Mouse (Mus musculus): ENCODE results near the gene Tat.
A peak's percentile ranks its signal among the peaks of the same experiment; 100 is the strongest.

The Tat gene

DNA sequence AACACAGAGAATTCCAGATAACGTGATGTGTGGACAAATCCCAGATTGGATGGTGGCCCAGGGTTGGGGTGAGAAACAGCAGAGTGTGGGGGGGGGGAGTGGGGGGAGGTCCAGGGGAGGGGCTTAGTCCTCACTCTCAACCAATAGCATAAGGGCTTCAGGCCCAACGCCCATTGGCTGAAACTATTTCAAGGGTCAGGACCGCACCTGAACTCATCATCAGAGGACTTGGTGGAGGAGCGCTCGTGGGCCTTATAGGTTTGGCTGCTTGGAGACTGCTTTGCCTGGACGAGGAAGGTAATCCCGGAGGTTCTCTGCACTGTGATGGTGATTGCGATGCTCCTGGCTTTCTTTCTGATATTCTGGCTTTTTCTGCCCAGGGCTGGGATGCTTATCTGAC, at the start of gene Tat:
TSS of gene Tat (plus strand) at position 214 of the 400 bp plus-strand sequence.
- DNase-seq (ENCODE audit: low read depth, low spot score), result no peak

DNA sequence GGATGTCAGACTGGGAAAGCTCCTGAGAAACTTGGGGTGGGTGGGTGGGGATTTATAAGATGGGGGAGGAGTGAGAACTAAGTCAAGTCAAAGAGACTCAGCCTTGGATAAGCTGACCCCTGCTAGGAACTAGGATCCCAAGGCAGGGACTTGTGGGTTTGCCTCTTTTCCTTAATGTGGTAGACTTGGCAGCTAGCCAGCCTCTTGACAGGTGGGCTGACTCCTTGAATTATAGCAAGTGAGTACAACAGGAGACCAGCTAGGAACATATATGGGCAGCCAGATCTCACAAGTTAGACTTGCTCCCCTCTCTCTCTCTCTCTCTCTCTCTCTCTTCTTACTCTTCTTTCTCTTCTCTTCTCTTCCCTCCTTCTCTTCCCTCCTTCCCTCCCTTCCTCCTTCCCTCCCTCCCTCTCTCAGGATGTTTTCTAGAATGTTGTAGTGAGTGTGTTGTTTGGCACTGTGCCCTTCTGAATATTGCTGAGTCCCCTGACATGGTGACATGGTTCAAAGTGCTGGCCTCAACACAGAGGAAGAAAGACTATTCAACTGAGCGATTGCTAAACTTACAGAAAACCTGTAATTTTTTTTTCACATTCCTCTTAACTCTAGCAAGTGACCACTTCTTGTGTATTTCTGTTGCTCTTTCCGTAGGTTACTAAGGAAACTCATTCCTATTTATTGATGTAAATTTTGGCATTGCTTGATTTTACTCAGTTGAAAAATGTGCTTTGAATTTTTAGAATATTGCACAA, 48.5 kb upstream of the Tat start:
- DNase-seq (ENCODE audit: low read depth, low spot score), result no peak

DNA sequence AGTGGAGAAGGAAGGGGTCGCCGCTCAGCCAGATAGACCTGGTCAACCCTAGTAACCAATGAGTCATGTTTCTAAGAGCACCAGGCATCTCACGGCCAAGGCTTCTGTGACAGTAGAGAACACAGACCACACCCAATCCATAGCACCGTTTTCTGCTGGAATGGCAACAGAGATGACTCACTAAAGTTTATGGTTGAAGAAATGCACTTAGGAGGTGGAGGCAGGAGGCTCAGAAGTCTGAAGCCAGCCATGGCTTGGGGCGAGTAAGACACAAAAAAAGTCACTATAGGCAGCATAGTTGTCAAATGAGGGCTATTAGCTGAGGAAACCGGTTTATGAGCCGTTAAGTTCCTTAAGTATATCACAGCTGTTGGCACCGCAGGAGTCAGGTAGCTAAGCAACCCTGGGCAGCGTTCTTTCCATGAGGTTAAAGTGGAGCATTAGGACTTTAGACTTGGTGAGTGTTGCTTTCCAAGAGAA, 45.0 kb upstream of the Tat start:
- no peak for DNase-seq (ENCODE audit: low read depth, low spot score)

GRCm38 (mm10) chr8:109945694-109946093, 44.5 kb upstream of the Tat start:
- DNase-seq (ENCODE audit: low read depth, low spot score), result no peak

DNA sequence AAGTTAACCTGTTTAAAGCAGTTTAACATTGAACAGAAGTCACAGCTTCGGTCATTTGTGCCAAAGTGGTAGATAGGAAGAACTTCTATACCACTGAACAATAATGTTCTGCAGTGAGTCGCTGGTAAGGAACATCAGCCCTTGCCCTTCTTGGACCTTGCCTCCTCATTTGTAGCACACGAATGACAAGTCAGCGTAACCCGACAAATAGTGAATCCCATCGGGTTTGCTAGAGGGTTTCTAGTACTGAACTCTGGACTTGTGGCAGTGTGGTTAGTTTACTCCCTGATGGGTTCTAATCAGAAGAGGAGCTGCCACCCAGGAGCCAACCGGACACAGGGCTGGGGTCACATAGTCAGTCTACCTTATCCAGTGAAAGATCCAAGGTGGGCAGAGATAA, 44.0 kb upstream of the Tat start:
- no peak for DNase-seq (ENCODE audit: low read depth, low spot score)

DNA sequence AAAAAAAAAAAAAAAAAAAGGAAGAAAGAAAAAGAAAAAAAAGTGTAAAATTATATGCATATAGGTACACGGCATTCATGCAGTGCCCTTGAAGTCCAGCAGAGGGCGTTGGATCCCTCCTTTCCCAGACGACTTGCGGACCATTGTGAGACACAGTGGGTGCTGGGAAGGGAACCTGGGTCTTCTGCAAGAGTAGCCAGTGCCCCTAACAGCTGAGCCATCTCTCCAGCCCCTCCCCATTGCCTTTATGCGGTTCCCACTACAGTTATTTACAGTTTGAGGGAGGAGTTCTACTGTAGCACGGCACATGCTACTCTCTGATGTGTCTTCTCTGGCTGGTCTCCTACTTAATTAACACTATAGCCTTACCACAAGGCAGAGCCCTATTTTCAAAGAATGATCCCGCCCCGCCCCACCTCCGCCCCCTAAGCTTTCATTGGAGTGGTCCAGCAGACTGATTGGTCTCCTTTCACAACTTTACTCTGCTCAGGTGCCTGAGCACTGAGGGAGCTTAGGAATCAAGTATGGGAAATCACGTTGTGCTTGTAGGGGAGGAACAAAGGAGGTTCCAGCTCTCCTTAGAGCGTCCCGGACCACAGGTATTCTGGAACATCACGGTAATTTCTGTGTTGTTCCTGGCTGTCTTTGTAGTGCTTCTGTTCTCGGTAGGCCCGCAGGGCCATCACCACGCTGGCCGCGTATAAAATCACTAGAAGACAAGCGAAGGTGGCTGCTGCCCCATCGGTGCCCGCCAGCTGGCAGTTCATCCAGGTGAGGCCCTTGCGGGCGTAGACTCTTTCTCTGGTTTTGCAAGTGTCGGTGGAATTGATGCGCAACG, 42.6 kb upstream of the Tat start:
- DNase-seq (ENCODE audit: low read depth, low spot score), result no peak

- no peak for DNase-seq (ENCODE audit: low read depth, low spot score)
Observed at GRCm38 (mm10) chr8:109948285-109948564, 42.0 kb upstream of the Tat start.

DNA sequence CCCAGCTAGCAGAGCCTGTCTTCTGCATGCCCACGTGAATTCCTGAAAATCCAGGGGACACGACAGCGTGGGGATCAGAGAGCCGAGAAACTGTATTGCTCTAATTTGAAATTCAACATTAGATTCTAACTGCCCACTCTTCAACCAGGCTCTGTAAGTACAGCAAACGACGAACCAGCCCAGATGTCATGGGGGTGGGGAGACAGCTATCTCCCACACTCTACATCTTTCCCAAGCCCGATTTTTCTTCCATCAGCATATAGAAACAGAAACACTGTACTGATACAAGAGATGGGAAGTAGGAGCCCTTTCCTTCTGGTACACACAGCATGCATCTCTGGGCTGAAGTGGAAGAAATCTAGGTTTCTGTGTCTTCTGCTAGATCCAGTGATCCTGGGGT, 38.1 kb upstream of the Tat start:
- DNase-seq (ENCODE audit: low read depth, low spot score), result no peak

DNA sequence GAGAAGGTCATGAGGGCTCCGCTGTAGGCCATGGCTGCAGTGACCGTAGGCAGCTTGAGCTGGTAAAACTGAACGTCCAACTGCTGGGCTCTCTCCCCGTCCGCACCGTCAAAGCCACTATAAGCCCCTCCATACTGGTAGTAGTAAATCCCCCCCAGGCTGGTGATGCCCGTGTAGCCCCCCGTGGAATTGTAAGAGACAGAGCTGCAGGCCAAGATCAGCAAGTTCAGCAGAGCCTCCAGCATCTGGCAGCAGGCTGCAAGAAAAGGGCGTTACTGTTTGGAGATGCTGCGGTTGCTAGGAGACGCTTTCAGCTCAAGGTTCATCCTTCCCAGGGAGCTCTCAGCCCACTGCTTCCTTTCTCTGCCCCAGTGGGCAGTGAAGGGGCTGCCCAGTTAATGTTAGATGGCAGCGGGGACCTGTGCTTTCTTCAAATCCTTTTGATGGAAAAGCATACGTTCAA, 35.7 kb upstream of the Tat start:
- no peak for DNase-seq (ENCODE audit: low read depth, low spot score)

DNA sequence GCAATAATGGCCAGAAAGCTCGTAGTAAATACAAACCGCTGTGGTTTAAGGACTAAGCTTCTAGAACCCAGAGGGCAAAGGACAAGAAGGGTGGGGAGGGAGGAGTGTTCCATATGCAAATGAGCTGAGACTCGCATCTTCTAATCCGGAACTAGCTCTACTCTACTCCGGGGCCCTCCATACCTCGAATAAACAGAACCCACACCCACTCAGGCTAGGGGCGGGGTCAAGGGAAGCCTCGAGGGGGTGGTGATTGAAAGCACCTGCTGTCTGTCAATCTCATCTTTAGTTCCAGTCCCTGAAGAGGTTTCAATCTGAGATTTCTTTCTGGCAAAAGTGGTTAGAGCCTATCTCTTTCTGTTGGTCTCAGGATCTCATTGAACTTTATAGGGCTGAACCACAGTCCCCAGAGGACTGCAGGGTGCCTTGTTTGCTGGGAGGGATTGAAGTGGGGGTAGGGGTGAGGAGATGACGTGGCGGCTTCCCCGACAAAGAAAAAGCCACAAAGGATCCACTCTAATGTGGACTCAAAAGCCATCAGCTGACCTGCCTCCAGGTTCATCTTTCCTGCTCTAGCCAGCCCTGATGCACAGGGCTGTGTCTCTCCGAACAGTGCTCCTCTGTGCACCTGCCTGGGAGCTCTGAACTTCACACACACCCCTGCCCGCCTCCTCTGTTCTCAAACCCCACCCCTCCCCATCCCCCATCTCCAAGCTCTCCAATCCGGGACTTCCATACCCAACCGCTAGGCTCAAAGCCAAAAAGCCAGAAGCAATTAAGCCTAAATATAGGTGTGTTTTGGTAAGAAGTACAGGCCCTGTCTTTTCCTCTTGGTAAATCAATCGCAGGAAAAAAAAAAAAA, 32.8 kb upstream of the Tat start:
- DNase-seq (ENCODE audit: low read depth, low spot score), result peak; percentile 40

DNA sequence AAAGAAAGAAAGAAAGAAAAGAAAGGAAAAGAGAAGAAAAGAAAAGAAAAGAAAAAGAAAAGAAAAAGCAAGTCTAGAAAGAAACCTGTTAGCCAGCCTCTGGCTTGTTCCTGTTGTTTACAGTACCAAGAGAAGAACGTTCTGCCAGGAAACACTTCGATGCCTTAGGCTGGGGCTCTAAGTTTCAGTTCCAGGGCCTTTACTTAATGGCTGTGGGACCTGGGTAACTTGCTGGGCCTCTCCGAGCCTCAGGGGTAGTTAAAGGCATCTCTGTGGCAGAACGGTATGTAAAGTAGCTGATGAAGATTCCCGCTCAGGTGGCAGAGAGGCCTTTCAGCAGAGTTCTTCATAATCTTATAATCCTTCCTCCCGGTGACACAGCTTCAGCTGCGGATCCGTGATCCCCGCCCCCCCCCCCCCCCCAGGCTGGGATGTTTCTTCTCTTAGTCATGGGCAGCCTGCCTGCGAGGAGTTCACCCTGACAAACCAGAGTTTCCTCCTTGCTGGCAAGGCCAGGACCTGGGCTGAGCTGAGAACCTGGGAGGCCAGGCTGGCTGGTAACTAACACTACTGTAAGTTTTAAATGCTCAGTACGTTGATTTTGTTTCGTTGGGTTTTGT, 32.1 kb upstream of the Tat start:
- DNase-seq (ENCODE audit: low read depth, low spot score), result peak; percentile 47

DNA sequence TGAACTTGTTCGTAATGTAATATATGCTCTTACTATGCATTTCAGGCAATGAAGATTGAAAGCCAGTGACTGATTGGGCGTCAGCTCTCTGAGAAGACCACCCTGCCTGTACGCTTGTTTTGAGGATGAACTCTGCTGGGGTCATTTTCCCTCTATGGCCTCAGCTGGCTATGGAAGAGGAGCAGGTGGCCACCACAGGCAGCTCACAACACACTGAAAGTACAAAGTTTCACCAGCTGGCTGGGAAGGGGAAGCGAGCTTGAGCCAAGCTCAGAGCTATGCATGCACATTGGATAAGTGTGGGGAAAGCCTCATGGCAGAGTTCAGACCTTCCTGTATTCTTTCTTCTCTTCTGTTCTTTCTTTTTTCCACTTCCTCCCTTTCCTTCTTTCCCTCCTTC, 31.1 kb upstream of the Tat start:
- DNase-seq (ENCODE audit: low read depth, low spot score), result no peak

GRCm38 (mm10) chr8:109961693-109962367, 28.4 kb upstream of the Tat start, which contains the start of gene Marveld3:
Marveld3 (minus strand) TSS chr8:109962203.
- DNase-seq (ENCODE audit: low read depth, low spot score), result peak; percentile 62

DNA sequence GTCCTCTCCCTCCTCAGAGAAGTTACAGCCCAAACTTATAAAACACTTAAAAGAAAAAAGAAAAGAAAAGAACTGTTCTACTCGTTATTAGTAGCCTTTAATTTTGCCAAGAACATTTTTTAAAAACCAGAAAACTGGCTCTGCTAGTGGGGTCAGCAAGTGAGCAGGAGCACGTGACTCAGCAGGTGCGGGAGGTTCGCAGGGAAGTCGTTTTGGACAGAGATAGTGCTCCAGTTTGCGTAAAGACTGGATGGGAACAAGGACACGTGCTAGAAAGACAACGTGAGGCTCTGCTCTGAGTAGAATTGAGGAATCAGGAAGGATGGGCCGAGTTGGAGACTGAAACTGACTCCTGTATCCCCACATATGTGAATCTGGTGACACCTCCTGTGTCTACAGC, 27.3 kb upstream of the Tat start:
- no peak for DNase-seq (ENCODE audit: low read depth, low spot score)

GRCm38 (mm10) chr8:109963421-109963820, 26.8 kb upstream of the Tat start:
- no peak for DNase-seq (ENCODE audit: low read depth, low spot score)

GRCm38 (mm10) chr8:109964106-109964505, 26.1 kb upstream of the Tat start:
- no peak for DNase-seq (ENCODE audit: low read depth, low spot score)

DNA sequence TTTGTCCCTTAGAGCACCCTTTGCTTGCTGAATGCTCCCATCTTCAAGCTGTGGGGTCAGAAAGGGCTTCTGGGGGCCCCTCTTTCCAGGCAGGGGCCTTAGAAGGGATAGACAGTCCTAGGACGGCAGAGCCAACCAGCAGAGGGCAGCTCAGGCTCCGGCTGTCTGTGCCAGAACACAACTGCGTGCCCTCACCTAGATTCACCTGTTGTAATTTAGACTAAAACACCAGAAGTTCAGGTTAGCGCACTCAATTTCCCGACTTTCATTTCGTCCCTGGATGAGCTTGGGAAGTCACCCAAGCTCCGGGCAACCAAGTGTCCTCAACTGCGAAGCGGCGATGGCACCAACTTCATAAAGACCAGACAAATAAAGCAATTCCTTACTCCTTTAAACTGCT, 21.4 kb upstream of the Tat start:
- DNase-seq (ENCODE audit: low read depth, low spot score), result no peak

GRCm38 (mm10) chr8:109970323-109970722, 19.9 kb upstream of the Tat start:
- DNase-seq (ENCODE audit: low read depth, low spot score), result peak; percentile 43

- DNase-seq (ENCODE audit: low read depth, low spot score), result no peak
Observed at GRCm38 (mm10) chr8:109972901-109973300, 17.3 kb upstream of the Tat start.

DNA sequence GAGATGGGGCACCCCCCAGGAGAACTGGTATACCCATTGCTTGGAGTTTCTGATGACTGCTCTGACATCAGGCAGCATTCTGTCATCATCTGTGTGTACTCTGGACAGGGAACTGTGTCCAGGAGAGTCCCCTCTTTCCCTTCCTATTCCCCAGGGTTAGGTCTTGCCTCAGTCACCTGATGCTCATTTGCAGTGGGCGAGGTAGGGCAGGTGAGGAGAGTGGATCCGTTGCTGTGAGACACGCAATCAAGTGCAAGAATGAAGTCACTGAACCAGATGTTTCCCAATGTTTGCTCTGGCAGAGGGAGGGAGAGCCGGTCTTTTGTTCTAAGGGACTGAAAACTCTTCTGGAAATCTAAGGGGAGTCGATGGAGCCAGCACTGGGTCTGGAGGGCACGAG, 10.9 kb upstream of the Tat start:
- DNase-seq (ENCODE audit: low read depth, low spot score), result no peak

Data from retina, adult 2 months (tissue).